Comparison of ENCODE assay signal across 19 mouse cellular contexts in genomic region chr7:25917271-25917670, GRCm38 (mm10). TPM values are rescaled to one million over a fixed set of nuclear protein-coding genes. Genes with fewer than 3 reads are reported as not detected.
DNase-seq lines count a peak whose midpoint lies in the region; ATAC-seq and TF ChIP-seq lines count a peak whose summit lies in the region.
"Not testable (repeated sequence)": the region's sequence is repeated elsewhere in the genome, so short reads cannot be mapped to it uniquely, and the experiment has no call there.
"Had no signal": no experiment of that assay in that cellular context is flagged by ENCODE, and none has a peak within 500 bp of the region (broad histone marks: within the 10 kb centered on the region; RNA-seq: fewer than 3 reads in every experiment).

No protein-coding gene starts in this region.

- not testable (repeated sequence) for H3K4me3 ChIP-seq in CH12.LX (replicated peaks in 1 of 3; ENCODE audit: low read depth in 2 of 3, low read length in 2 of 3, poor library complexity in 1 of 3); embryonic facial prominence, embryonic 10.5 days; intestine, embryonic 15.5 days (replicated peaks); liver, postnatal 0 days (ENCODE audit: low read depth, low read length); midbrain, postnatal 0 days (ENCODE audit: low read depth, low read length)

- peak; percentile 42 for TF ChIP-seq RAD21 in CH12.LX (IDR thresholded peaks at IDR 0.05; ENCODE audit: low read depth, low read length)

- H3K4me1 ChIP-seq in CH12.LX (ENCODE audit: control insufficient read depth in 1 of 2, insufficient read depth in 2 of 2); embryonic facial prominence, embryonic 10.5 days; intestine, embryonic 15.5 days (replicated peaks); liver, postnatal 0 days (ENCODE audit: insufficient read depth); midbrain, postnatal 0 days (ENCODE audit: insufficient read depth, low read length): not testable (repeated sequence)

- H3K79me2 ChIP-seq in CH12.LX (replicated peaks; ENCODE audit: control insufficient read depth, extremely low read depth, insufficient read depth, poor library complexity, severe bottlenecking) = not testable (repeated sequence)

- H3K9me3 ChIP-seq in CH12.LX (replicated peaks; ENCODE audit: low read length); embryonic facial prominence, embryonic 10.5 days; intestine, embryonic 15.5 days; liver, postnatal 0 days (ENCODE audit: low read length); midbrain, postnatal 0 days (ENCODE audit: low read length): not testable (repeated sequence)

- ATAC-seq in intestine, embryonic 15.5 days = 0 out of 2 replicates have a peak, but pooled peaks have one; percentile 37
- peak; percentile 47; the same call in 1 of the 2 replicates for ATAC-seq in liver, postnatal 0 days
- not testable (repeated sequence) for ATAC-seq in midbrain, postnatal 0 days (ENCODE audit: low FRiP score)

- H3K9ac ChIP-seq in CH12.LX (ENCODE audit: insufficient read depth, low read depth); intestine, embryonic 15.5 days; liver, postnatal 0 days (replicated peaks); midbrain, postnatal 0 days (replicated peaks; ENCODE audit: low read length, poor library complexity, severe bottlenecking): not testable (repeated sequence)

- DNase-seq in CH12.LX (ENCODE audit: extremely low read depth) (peak; percentile 5), ZHBTc4 (ENCODE audit: low read depth, low spot score) (peak; percentile 29)
- DNase-seq in embryonic facial prominence, embryonic 10.5 days (ENCODE audit: low spot score) = peak; percentile 11
- peak; percentile 12 for DNase-seq in kidney, postnatal 10 days
- peak; percentile 20 for DNase-seq in liver, postnatal 0 days
- not testable (repeated sequence) for DNase-seq in midbrain, postnatal 0 days (ENCODE audit: low spot score)

- in situ Hi-C loops in CH12.LX (cut with MboI; ENCODE audit: low pct_ligation_motif_present, low pct_unique_long_range_greater_than_20kb, low sequenced_read_pairs) = not testable (repeated sequence)

- H3K27ac ChIP-seq in CH12.LX (ENCODE audit: insufficient read depth, low read depth); embryonic facial prominence, embryonic 10.5 days (replicated peaks); intestine, embryonic 15.5 days; liver, postnatal 0 days (ENCODE audit: low read depth); midbrain, postnatal 0 days (ENCODE audit: low read depth, low read length): not testable (repeated sequence)

- not testable (repeated sequence) for H3K4me2 ChIP-seq in CH12.LX (ENCODE audit: insufficient read depth, low read depth, poor library complexity, severe bottlenecking); intestine, embryonic 15.5 days (replicated peaks); liver, postnatal 0 days (ENCODE audit: low read depth, low read length); midbrain, postnatal 0 days (ENCODE audit: low read depth, low read length, poor library complexity, severe bottlenecking)

- TF ChIP-seq EP300 in CH12.LX (IDR thresholded peaks at IDR 0.05; ENCODE audit: low read length); liver, postnatal 0 days (IDR thresholded peaks at IDR 0.05; ENCODE audit: low read depth): not testable (repeated sequence)

- peak; percentile 25 to 59; a peak in 3 of 4 replicates for TF ChIP-seq CTCF in CH12.LX (conservative IDR thresholded peaks at IDR 0.05 in 1 of 2, IDR thresholded peaks at IDR 0.05 in 1 of 2; ENCODE audit: low read depth in 2 of 2, low read length in 2 of 2)
- peak; percentile 68 for TF ChIP-seq CTCF in liver, postnatal 0 days (IDR thresholded peaks at IDR 0.05; ENCODE audit: low read depth)
- TF ChIP-seq CTCF in midbrain, postnatal 0 days (IDR thresholded peaks at IDR 0.05) = 0 out of 2 replicates have a peak, but pooled peaks have one; percentile 15

- dilution Hi-C loops in CH12.LX (cut with MboI; ENCODE audit: extremely low pct_ligation_motif_present, extremely low pct_unique_long_range_greater_than_20kb, low sequenced_read_pairs) = not testable (repeated sequence)

- TF ChIP-seq POLR2A in CH12.LX (IDR thresholded peaks at IDR 0.05; ENCODE audit: low read depth, low read length) = not testable (repeated sequence)

- peaks cover 47% of the 10 kb centered on the region for H3K27me3 ChIP-seq in CH12.LX (replicated peaks)
- H3K27me3 ChIP-seq in embryonic facial prominence, embryonic 10.5 days (replicated peaks; ENCODE audit: low read depth, poor library complexity, severe bottlenecking); intestine, embryonic 15.5 days (replicated peaks); liver, postnatal 0 days (ENCODE audit: insufficient read depth, low read length); midbrain, postnatal 0 days (ENCODE audit: insufficient read depth, low read length): not testable (repeated sequence)

- not testable (repeated sequence) for H3K36me3 ChIP-seq in CH12.LX (replicated peaks in 1 of 2; ENCODE audit: control insufficient read depth in 1 of 2, insufficient read depth in 1 of 2, low read length in 1 of 2); embryonic facial prominence, embryonic 10.5 days (replicated peaks); intestine, embryonic 15.5 days; liver, postnatal 0 days (replicated peaks; ENCODE audit: insufficient read depth, low read length); midbrain, postnatal 0 days (ENCODE audit: insufficient read depth, low read length)

- 59% methylated on average over 5 of the region's 5 CpGs for WGBS in embryonic facial prominence, embryonic 10.5 days
- 50% methylated on average over 5 of the region's 5 CpGs for WGBS in intestine, embryonic 15.5 days
- 44% methylated on average over 5 of the region's 5 CpGs for WGBS in liver, postnatal 0 days (ENCODE audit: insufficient replicate concordance)
- WGBS in midbrain, postnatal 0 days = 50% methylated on average over 5 of the region's 5 CpGs

TF ChIP-seq in CH12.LX, 34 proteins besides CTCF, POLR2A, EP300 and RAD21:
- TF ChIP-seq SMC3 (IDR thresholded peaks at IDR 0.05; ENCODE audit: low read depth, low read length) = 0 out of 2 replicates have a peak, but pooled peaks have one; percentile 20

RNA-seq across cellular contexts. Expression of gene Cyp2b10, which starts 19.9 kb away (rescaled TPM):
- not detected in 2 replicates for total RNA-seq in CH12.LX (2012; rRNA removed)
- not detected in 2 replicates for total RNA-seq in CH12.LX (2014; rRNA removed)
- not detected in 2 replicates for polyA plus RNA-seq in CH12.LX (2012; ENCODE audit: insufficient read length, low read depth)
- 0.10 TPM in 1 of 2 replicates, not detected in the other for polyA plus RNA-seq in embryonic facial prominence, embryonic 10.5 days (2016; fragmentation: Nextera tagmentation; extraction: Ambion mirVana)
- not detected in 2 replicates for polyA plus RNA-seq in intestine, embryonic 15.5 days (2015; fragmentation: Nextera tagmentation; extraction: Ambion mirVana)
- 3.4 and 5.8 TPM in 2 replicates for polyA plus RNA-seq in liver, postnatal 0 days (2015; fragmentation: Nextera tagmentation; extraction: Ambion mirVana)
- total RNA-seq in midbrain, postnatal 0 days (2014; rRNA removed) = not detected in 2 replicates
- not detected in 2 replicates for polyA plus RNA-seq in midbrain, postnatal 0 days (2015; fragmentation: Nextera tagmentation; extraction: Ambion mirVana)
- total RNA-seq: gastrocnemius, adult 18-20 months; layer of hippocampus, postnatal 14 days; left cerebral cortex, postnatal 10 days had no signal
- polyA plus RNA-seq: activated CD4-positive, CD25-positive, alpha-beta regulatory T cell, adult 4 months; CD4-positive, CD25-positive, alpha-beta regulatory T cell, adult 4 months; forebrain, embryonic 11.5 days; heart, embryonic 12.5 days; hindbrain, embryonic 13.5 days; intestine, embryonic 16.5 days; limb, embryonic 12.5 days; midbrain, embryonic 16.5 days; stomach, embryonic 15.5 days had no signal

Comparison
In these comparisons a context has a peak if more than half of its experiments do, and no peak if none do; other contexts are left out.
1. CTCF ChIP-seq: peak in every context shown above with its lines; median percentile 68 in liver, postnatal 0 days; 42 in CH12.LX; 15 in midbrain, postnatal 0 days.